Mouse (Mus musculus): ENCODE results near the gene Epha4.

- TF ChIP-seq CTCF (conservative IDR thresholded peaks at IDR 0.05; ENCODE audit: insufficient read depth, insufficient read length, low read depth, low read length) (no peak), POLR2A (IDR thresholded peaks at IDR 0.05; ENCODE audit: low read depth, low read length) (no peak)
Measured at GRCm38 (mm10) chr1:77374054-77374453, 140.8 kb downstream of the Epha4 start.
